Mouse (Mus musculus): ENCODE results near the gene Pla2g12b. TPM values are rescaled to one million over a fixed set of nuclear protein-coding genes. Genes with fewer than 3 reads are reported as not detected.

The Pla2g12b gene
- 0.31 and 0.76 TPM in 2 replicates for polyA plus RNA-seq (2012; rRNA removed)

DNA sequence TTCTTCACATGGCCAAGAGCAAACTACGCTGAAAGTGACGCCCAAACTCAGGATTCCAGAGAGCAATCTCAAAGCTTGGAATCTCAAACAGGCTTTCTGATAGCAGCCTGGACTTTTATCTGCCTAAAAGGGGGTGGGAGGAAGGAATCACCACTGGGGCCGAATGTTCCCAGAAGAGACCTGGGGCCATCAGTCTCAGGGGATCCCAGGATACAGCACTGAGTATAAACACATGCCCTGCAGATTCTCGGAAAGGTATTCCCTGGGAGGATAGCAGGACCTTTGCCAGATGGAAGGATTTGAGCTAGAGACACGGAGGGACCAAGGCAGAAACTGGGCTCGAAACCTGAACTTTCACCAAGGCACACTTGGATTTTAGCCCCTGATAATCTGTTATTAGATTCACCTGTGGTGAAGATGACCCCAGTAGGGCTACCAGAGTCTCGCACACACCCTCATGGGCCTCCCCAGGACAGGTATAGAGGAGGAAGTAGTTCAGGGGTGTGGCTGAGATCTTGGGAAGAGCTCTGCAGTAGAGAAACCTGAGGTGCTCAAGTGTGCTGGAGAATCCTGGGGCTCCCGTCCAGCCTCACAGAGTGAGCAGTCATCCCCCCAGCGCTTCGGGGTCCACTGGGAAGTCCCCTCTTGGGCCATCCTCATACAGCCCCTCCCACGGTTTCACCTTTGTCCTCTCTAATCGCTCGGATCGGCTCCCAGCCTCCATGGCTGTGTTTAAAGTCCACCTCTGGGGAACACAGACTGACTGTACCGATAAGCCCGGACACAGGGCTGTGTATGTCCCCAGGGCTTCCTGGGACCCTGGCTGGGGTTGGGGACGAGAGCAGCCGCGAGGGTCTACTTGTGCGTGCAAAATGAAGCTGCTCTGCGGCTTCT lies at the start of gene Pla2g12b:
TSS of gene Pla2g12b (plus strand) at position 762 of the 894 bp plus-strand sequence.
- 68% methylated on average over 21 of the region's 21 CpGs for WGBS
- H3K36me3 ChIP-seq (ENCODE audit: control insufficient read depth, insufficient read depth, low read length) = no peaks in the 10 kb centered on the region

DNA sequence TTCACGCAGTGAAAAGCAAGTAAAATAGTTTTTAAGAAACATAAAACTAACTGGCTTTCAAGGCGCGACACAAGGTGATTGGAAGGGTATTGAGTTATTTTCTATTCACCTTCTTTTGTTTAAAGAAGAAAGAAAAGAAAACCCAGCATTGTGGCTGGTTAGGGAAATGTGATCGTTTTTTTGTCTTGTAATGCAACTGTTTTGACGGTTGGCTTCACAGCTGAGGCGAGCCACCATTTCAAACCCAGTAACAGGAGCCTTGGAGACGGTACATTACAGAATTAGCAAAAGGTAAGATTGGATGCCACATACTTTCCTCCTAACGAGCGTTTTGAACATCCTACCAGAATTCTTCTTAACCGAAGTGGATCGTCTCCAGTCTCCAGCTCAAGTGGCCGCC lies 49.3 kb upstream of the Pla2g12b start:
- Histone ChIP-seq H3K36me3 (ENCODE audit: control insufficient read depth, insufficient read depth, low read length) (peaks cover 13% of the 10 kb centered on the region), H3K4me3 (ENCODE audit: insufficient read depth, low read depth, low read length) (no peak overlapping the region), H3K27ac (ENCODE audit: insufficient read depth, low read depth, low read length) (no peak overlapping the region), H3K4me1 (ENCODE audit: control insufficient read depth, insufficient read depth, low read length) (no peaks in the 10 kb centered on the region), H3K27me3 (replicated peaks; ENCODE audit: control insufficient read depth, insufficient read depth, low read length) (no peaks in the 10 kb centered on the region)
- no peak for DNase-seq
- 82% methylated on average over 12 of the region's 12 CpGs for WGBS
- TF ChIP-seq CTCF (conservative IDR thresholded peaks at IDR 0.05; ENCODE audit: insufficient read depth, insufficient read length, low read depth, low read length) (no peak), POLR2A (IDR thresholded peaks at IDR 0.05; ENCODE audit: low read depth, low read length) (no peak)

More for the DNA sequence above, at the start of gene Pla2g12b:
- no peak for DNase-seq
- H3K27ac ChIP-seq (ENCODE audit: insufficient read depth, low read depth, low read length) = no peak within 1 kb of the TSS
- no peak within 1 kb of the TSS for H3K4me3 ChIP-seq (ENCODE audit: insufficient read depth, low read depth, low read length)
- no peaks in the 10 kb centered on the region for H3K27me3 ChIP-seq (replicated peaks; ENCODE audit: control insufficient read depth, insufficient read depth, low read length)
- TF ChIP-seq CTCF (conservative IDR thresholded peaks at IDR 0.05; ENCODE audit: insufficient read depth, insufficient read length, low read depth, low read length) (no peak), POLR2A (IDR thresholded peaks at IDR 0.05; ENCODE audit: low read depth, low read length) (no peak)
- H3K4me1 ChIP-seq (ENCODE audit: control insufficient read depth, insufficient read depth, low read length) = no peaks in the 10 kb centered on the region

DNA sequence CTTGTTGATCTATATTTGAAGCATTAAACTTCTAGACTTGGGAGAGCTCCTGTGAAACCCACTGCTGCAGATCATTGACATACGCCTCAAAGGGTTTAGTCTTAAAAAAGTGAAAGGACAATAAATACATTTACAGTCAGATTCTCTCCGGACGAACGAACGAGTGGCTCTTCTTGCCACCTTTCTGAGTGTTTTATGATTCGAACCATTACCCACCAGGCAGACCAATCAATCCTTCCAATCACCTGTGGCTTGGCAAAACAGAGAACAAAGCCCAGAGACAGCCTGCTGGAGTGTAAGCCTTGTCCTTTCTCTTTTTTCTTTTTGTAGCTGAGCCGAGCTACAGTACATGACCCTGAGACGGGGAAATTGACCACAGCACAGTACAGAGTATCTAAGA lies 48.4 kb upstream of the Pla2g12b start:
- Histone ChIP-seq H3K4me1 (ENCODE audit: control insufficient read depth, insufficient read depth, low read length) (no peaks in the 10 kb centered on the region), H3K27ac (ENCODE audit: insufficient read depth, low read depth, low read length) (no peak overlapping the region), H3K36me3 (ENCODE audit: control insufficient read depth, insufficient read depth, low read length) (peaks cover 13% of the 10 kb centered on the region), H3K4me3 (ENCODE audit: insufficient read depth, low read depth, low read length) (no peak overlapping the region), H3K27me3 (replicated peaks; ENCODE audit: control insufficient read depth, insufficient read depth, low read length) (no peaks in the 10 kb centered on the region)
- TF ChIP-seq POLR2A (IDR thresholded peaks at IDR 0.05; ENCODE audit: low read depth, low read length) (no peak), CTCF (conservative IDR thresholded peaks at IDR 0.05; ENCODE audit: insufficient read depth, insufficient read length, low read depth, low read length) (no peak)
- no peak for DNase-seq
- WGBS = 74% methylated on average over 8 of the region's 8 CpGs

DNA sequence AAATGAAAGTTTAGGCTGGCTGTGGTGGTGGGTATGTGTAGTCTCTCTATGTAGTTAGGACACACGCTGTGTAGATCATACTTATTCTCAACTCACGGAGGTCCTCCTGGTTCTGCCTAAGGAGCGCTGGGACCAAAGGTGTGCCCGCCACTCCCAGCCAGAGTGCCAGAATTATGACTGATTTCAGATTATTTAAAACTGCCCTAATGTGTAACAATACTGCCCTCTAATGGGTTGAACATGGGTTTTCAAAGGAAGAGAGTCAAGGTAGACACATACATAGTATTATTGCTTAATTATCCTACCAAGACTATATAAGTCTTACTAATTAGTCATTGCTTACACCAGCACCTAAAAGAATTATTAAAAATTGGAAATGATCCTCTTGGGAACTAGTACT lies 44.7 kb upstream of the Pla2g12b start:
- H3K4me3 ChIP-seq (ENCODE audit: insufficient read depth, low read depth, low read length) = no peak overlapping the region
- no peak overlapping the region for H3K27ac ChIP-seq (ENCODE audit: insufficient read depth, low read depth, low read length)
- 72% methylated on average over 4 of the region's 4 CpGs for WGBS
- TF ChIP-seq POLR2A (IDR thresholded peaks at IDR 0.05; ENCODE audit: low read depth, low read length) (no peak), CTCF (conservative IDR thresholded peaks at IDR 0.05; ENCODE audit: insufficient read depth, insufficient read length, low read depth, low read length) (peak; percentile 29; the same call in 1 of the 2 replicates)
- no peaks in the 10 kb centered on the region for H3K27me3 ChIP-seq (replicated peaks; ENCODE audit: control insufficient read depth, insufficient read depth, low read length)
- H3K36me3 ChIP-seq (ENCODE audit: control insufficient read depth, insufficient read depth, low read length) = peaks cover 4% of the 10 kb centered on the region
- no peaks in the 10 kb centered on the region for H3K4me1 ChIP-seq (ENCODE audit: control insufficient read depth, insufficient read depth, low read length)
- peak; percentile 28 for DNase-seq

DNA sequence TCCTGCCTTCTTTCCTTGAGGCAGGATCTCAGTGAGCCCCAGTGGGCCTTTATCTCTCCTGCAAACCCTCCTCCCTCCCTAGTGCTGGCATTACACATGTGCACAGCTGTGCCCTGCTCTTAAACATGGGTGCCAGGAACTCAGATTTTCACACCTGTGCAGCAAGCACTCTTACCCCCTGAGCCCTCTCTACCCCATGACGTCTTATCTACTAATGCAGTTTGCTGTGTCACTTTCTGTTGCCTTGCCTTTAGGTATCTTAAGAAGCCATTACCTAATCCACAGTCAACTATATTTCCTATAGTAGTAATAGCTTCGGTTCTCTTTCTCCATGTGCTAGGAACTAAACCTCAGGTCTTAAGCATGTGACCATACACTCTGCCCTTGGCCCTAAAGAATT lies 40.3 kb upstream of the Pla2g12b start:
- DNase-seq = no peak
- TF ChIP-seq POLR2A (IDR thresholded peaks at IDR 0.05; ENCODE audit: low read depth, low read length) = no peak
- TF ChIP-seq CTCF (conservative IDR thresholded peaks at IDR 0.05; ENCODE audit: insufficient read depth, insufficient read length, low read depth, low read length) = no peak
- no peaks in the 10 kb centered on the region for H3K4me1 ChIP-seq (ENCODE audit: control insufficient read depth, insufficient read depth, low read length)
- no peaks in the 10 kb centered on the region for H3K27me3 ChIP-seq (replicated peaks; ENCODE audit: control insufficient read depth, insufficient read depth, low read length)
- 89% methylated on average over 2 of the region's 2 CpGs for WGBS
- no peak overlapping the region for H3K27ac ChIP-seq (ENCODE audit: insufficient read depth, low read depth, low read length)
- H3K4me3 ChIP-seq (ENCODE audit: insufficient read depth, low read depth, low read length) = no peak overlapping the region
- peaks cover 8% of the 10 kb centered on the region; the same call in 1 of the 2 replicates for H3K36me3 ChIP-seq (ENCODE audit: control insufficient read depth, insufficient read depth, low read length)

DNA sequence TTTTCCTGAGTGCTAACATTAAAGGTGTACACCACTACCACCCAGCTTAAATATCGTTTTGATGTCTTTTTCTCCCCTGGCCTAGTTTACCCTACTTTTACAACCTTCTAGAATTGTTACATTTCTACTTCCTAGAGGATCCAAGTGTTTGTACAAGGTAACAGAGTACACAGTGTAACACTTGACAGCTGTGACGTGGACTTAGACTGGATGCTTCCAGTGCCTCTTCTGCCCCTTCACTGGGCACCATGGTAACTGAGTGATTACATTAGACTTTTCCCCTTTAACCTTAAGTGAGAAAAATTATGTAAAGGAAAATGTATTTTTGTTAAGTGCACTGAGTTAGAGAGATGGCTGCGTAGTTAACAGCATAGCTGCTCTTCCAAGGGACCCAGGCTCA lies 38.9 kb upstream of the Pla2g12b start:
- no peak for TF ChIP-seq POLR2A (IDR thresholded peaks at IDR 0.05; ENCODE audit: low read depth, low read length)
- no peak for TF ChIP-seq CTCF (conservative IDR thresholded peaks at IDR 0.05; ENCODE audit: insufficient read depth, insufficient read length, low read depth, low read length)
- WGBS = 89% methylated on average over 3 of the region's 3 CpGs

DNA sequence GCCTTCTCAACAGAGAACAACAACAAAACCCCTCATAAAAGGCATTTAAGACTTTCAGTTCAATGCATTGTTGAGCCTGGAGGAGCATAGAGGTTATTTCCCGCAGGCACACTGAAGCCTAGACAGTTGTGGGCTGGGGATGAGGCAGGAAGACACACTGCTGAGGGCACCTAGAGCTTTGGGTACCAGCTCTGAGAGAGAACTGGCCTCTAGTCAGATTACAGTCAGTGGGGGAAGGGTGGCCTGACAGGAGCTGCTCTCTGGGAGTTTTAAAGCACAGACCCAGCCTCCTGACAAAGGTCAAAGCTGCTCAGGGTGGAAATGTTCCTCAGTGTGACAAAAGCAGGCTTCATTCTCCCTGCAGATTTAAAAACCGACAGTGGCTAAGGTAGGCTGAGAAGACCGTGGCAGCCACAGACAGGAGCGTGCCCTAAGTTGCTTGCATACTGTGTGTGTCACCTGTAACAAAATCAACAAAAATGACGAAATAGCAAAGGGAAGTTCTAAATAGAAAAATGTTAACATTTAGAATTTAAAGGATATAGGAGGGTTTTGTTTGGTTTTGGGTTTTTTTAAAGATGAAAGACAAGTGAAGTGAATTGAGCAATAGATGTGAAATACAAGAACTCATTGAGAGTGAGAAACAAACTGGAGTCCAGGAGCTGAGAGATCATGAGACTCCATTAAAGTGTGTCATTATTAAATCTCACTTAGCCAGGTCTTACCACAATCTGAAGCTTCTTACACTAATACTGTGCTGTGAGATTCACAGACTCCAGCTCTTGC lies 37.5 kb upstream of the Pla2g12b start:
- WGBS = 79% methylated on average over 5 of the region's 5 CpGs
- peaks cover 9% of the 10 kb centered on the region; the same call in 1 of the 2 replicates for H3K36me3 ChIP-seq (ENCODE audit: control insufficient read depth, insufficient read depth, low read length)
- H3K27ac ChIP-seq (ENCODE audit: insufficient read depth, low read depth, low read length) = no peak overlapping the region
- no peak for TF ChIP-seq CTCF (conservative IDR thresholded peaks at IDR 0.05; ENCODE audit: insufficient read depth, insufficient read length, low read depth, low read length)
- no peaks in the 10 kb centered on the region for H3K4me1 ChIP-seq (ENCODE audit: control insufficient read depth, insufficient read depth, low read length)
- no peak for DNase-seq
- no peaks in the 10 kb centered on the region for H3K27me3 ChIP-seq (replicated peaks; ENCODE audit: control insufficient read depth, insufficient read depth, low read length)
- no peak overlapping the region for H3K4me3 ChIP-seq (ENCODE audit: insufficient read depth, low read depth, low read length)

More for the DNA sequence above, 38.9 kb upstream of the Pla2g12b start:
- Histone ChIP-seq H3K4me1 (ENCODE audit: control insufficient read depth, insufficient read depth, low read length) (no peaks in the 10 kb centered on the region), H3K4me3 (ENCODE audit: insufficient read depth, low read depth, low read length) (no peak overlapping the region), H3K27ac (ENCODE audit: insufficient read depth, low read depth, low read length) (no peak overlapping the region), H3K36me3 (ENCODE audit: control insufficient read depth, insufficient read depth, low read length) (peaks cover 8% of the 10 kb centered on the region; the same call in 1 of the 2 replicates), H3K27me3 (replicated peaks; ENCODE audit: control insufficient read depth, insufficient read depth, low read length) (no peaks in the 10 kb centered on the region)
- no peak for DNase-seq
